Mouse (Mus musculus): Measurements from ENCODE around the gene Apba1. TPM values are rescaled to one million over a fixed set of nuclear protein-coding genes. Genes with fewer than 3 reads are reported as not detected.
A peak's percentile ranks its signal among the peaks of the same experiment; 100 is the strongest.

Gene Apba1
- total RNA-seq, 2 experiments from 2014 or later = 3.4 to 5.1 TPM

- no peak for DNase-seq (ENCODE audit: low spot score in 2 of 2)
Measured at GRCm38 (mm10) chr19:23968862-23969225, 210.2 kb downstream of the Apba1 start.

- no peak for DNase-seq (ENCODE audit: low spot score in 2 of 2)
Measured at GRCm38 (mm10) chr19:23970374-23970773, 211.7 kb downstream of the Apba1 start.

- DNase-seq (ENCODE audit: low spot score in 2 of 2) = peak; percentile 38 to 45
Measured at GRCm38 (mm10) chr19:23971391-23971790, 212.7 kb downstream of the Apba1 start.

GRCm38 (mm10) chr19:23972881-23973649 is 214.4 kb downstream of the Apba1 start:
- no peak for DNase-seq (ENCODE audit: low spot score in 2 of 2)

GRCm38 (mm10) chr19:23977901-23978443 is 219.3 kb downstream of the Apba1 start:
- no peak for DNase-seq (ENCODE audit: low spot score in 2 of 2)

- DNase-seq (ENCODE audit: low spot score in 2 of 2) = no peak
Measured at GRCm38 (mm10) chr19:23980598-23980997, 221.9 kb downstream of the Apba1 start.

GRCm38 (mm10) chr19:23984186-23984585 is 225.5 kb downstream of the Apba1 start:
- DNase-seq (ENCODE audit: low spot score in 2 of 2) = no peak

GRCm38 (mm10) chr19:23987291-23987690 is 228.6 kb downstream of the Apba1 start:
- DNase-seq (ENCODE audit: low spot score in 2 of 2) = no peak

- no peak for DNase-seq (ENCODE audit: low spot score in 2 of 2)
Measured at GRCm38 (mm10) chr19:23988166-23988565, 229.5 kb downstream of the Apba1 start.

- DNase-seq (ENCODE audit: low spot score in 2 of 2) = no peak
Measured at GRCm38 (mm10) chr19:23995766-23996399, 237.2 kb downstream of the Apba1 start.

Other genes starting within 250 kb of the Apba1 start
- not detected for gene 1700028P14Rik, start 106.1 kb upstream of the Apba1 start, total RNA-seq (2021)
- 10 to 100 TPM; 26.0 to 28.7 TPM for gene Ptar1, start 71.5 kb upstream of the Apba1 start, total RNA-seq (2021)